Mouse (Mus musculus) kidney, embryonic 14.5 days (tissue): ENCODE measurements around the gene Chmp1a. TPM values are rescaled to one million over a fixed set of nuclear protein-coding genes. Genes with fewer than 3 reads are reported as not detected.

Experiments
- ATAC-seq: fragments of 200-750 bp; cut with Nextera tagmentation; 2 replicates; pipeline ENCODE4 v1.8.0; 2017; ENCODE audit warnings: moderate number of reproducible peaks, mild to moderate bottlenecking, moderate TSS enrichment, moderate library complexity; ENCODE audit not compliant: low FRiP score, low TSS enrichment
- H3K27ac ChIP-seq: fragments of 300-500 bp; sonication (generic); 2 replicates; pipeline ENCODE4 v1.5.1; 2014; ENCODE audit warnings: low read depth, mild to moderate bottlenecking, low read length, moderate library complexity, mixed read lengths
- H3K27me3 ChIP-seq: fragments of 300-500 bp; sonication (generic); 2 replicates; pipeline ENCODE4 v1.6.1; 2014; ENCODE audit warnings: mild to moderate bottlenecking, low read length; ENCODE audit not compliant: control insufficient read depth, insufficient read depth
- H3K36me3 ChIP-seq: fragments of 300-500 bp; sonication (generic); 2 replicates; pipeline ENCODE4 v1.6.1; 2014; ENCODE audit warnings: low read length, mixed read lengths; ENCODE audit not compliant: control insufficient read depth, insufficient read depth
- H3K4me1 ChIP-seq: fragments of 300-500 bp; sonication (generic); 2 replicates; pipeline ENCODE4 v1.6.1; 2014; ENCODE audit warnings: low read length, mixed read lengths; ENCODE audit not compliant: control insufficient read depth, insufficient read depth
- H3K4me2 ChIP-seq: fragments of 300-500 bp; sonication (generic); replicated peaks from 2 replicates; pipeline ENCODE4 v1.6.1; 2014; ENCODE audit warnings: low read depth, mild to moderate bottlenecking, low read length
- H3K4me3 ChIP-seq: fragments of 300-500 bp; sonication (generic); 2 replicates; pipeline ENCODE4 v1.5.1; 2014; ENCODE audit warnings: mild to moderate bottlenecking, low read length
- H3K9ac ChIP-seq: fragments of 300-500 bp; sonication (generic); 2 replicates; pipeline ENCODE4 v1.6.1; 2014; ENCODE audit warnings: low read depth, mild to moderate bottlenecking, low read length, moderate library complexity
- H3K9me3 ChIP-seq: fragments of 300-500 bp; sonication (generic); 2 replicates; pipeline ENCODE4 v1.6.1; 2016; ENCODE audit warnings: low read length; ENCODE audit not compliant: control insufficient read depth
- WGBS: fragments of 180-500 bp; shearing (Covaris S2); extraction: QIAGEN DNeasy Blood & Tissue Kit; methylation state at CpG from one replicate; pipeline ENCODE4 v1.1.7; 2014; 5-methylcytosine and 5-hydroxymethylcytosine counted together
- polyA plus RNA-seq: library from polyadenylated mRNA; unstranded; fragments of >200 nt; fragmentation: Nextera tagmentation; extraction: Ambion mirVana; gene quantifications from 2 replicates; pipeline ENCODE4 v1.2.1, GENCODE M21; 2014

Chmp1a gene
- polyA plus RNA-seq, 1 experiment from 2014 or later = 85.2 TPM

DNA sequence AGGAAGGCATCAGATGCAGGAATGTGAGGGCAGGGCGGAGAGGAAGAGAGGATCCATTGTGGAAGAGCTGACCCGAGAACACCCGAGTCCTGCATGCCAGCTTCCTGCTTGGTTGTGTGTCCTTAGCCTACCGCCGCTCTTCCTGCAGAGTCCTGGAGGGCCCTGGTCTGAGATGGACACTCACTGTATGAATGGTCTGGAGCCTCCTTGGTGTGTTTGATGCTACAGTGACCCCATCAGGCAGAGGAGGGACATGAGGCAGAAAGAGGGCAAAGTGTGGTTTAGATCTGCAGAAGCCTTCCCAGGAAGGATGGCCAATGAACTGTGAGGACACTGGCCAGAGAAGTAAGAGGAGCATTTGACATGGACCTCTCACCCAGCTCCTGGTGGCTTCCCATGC lies 57.4 kb downstream of the Chmp1a start:
- H3K4me1 ChIP-seq = 0 out of 2 replicates have a peak, but pooled peaks cover 3% of the 10 kb centered on the region
- no peaks in the 10 kb centered on the region for H3K36me3 ChIP-seq
- H3K9me3 ChIP-seq = no peaks in the 10 kb centered on the region
- H3K4me3 ChIP-seq = no peak overlapping the region
- no peak for ATAC-seq
- no peaks in the 10 kb centered on the region for H3K27me3 ChIP-seq
- no peak overlapping the region for H3K4me2 ChIP-seq
- 82% methylated on average over 5 of the region's 5 CpGs for WGBS
- no peak overlapping the region for H3K9ac ChIP-seq
- no peak overlapping the region for H3K27ac ChIP-seq

Other genes with a start within 250 kb of the Chmp1a start
- gene Ankrd11, start 170.5 kb downstream of the Chmp1a start, polyA plus RNA-seq = 44.3 and 55.5 TPM in 2 replicates
- 45.9 and 51.2 TPM in 2 replicates for gene Spg7, start 149.8 kb downstream of the Chmp1a start, polyA plus RNA-seq
- gene Rpl13, start 110.4 kb downstream of the Chmp1a start, polyA plus RNA-seq = 1,702 and 2,075 TPM in 2 replicates
- gene Cpne7, start 95.4 kb downstream of the Chmp1a start, polyA plus RNA-seq = 0.11 and 0.41 TPM in 2 replicates
- 8.3 and 8.7 TPM in 2 replicates for gene Sult5a1, start 54.4 kb downstream of the Chmp1a start, polyA plus RNA-seq
- gene Dpep1, start 26.5 kb downstream of the Chmp1a start, polyA plus RNA-seq = 0.61 and 0.99 TPM in 2 replicates
- 5.1 and 5.8 TPM in 2 replicates for gene Spata33, start 69 bp upstream of the Chmp1a start, polyA plus RNA-seq
- gene Cdk10, start 12.1 kb upstream of the Chmp1a start, polyA plus RNA-seq = 33.5 and 36.4 TPM in 2 replicates
- 2.2 and 3.2 TPM in 2 replicates for gene Spata2l, start 23.5 kb upstream of the Chmp1a start, polyA plus RNA-seq
- 17.2 and 20.4 TPM in 2 replicates for gene Zfp276, start 41.4 kb upstream of the Chmp1a start, polyA plus RNA-seq
- 18.0 and 25.9 TPM in 2 replicates for gene Vps9d1, start 41.6 kb upstream of the Chmp1a start, polyA plus RNA-seq
- 48.7 and 49.9 TPM in 2 replicates for gene Fanca, start 105.8 kb upstream of the Chmp1a start, polyA plus RNA-seq
- 2.2 and 3.9 TPM in 2 replicates for gene Spire2, start 120.0 kb upstream of the Chmp1a start, polyA plus RNA-seq
- 115 and 157 TPM in 2 replicates for gene Tcf25, start 161.0 kb upstream of the Chmp1a start, polyA plus RNA-seq
- not detected in 2 replicates for gene Mc1r, start 194.3 kb upstream of the Chmp1a start, polyA plus RNA-seq
- gene Tubb3, start 198.7 kb upstream of the Chmp1a start, polyA plus RNA-seq = 1.2 and 1.9 TPM in 2 replicates
- 24.2 and 35.7 TPM in 2 replicates for gene Def8, start 210.8 kb upstream of the Chmp1a start, polyA plus RNA-seq